Mouse (Mus musculus): ENCODE measurements around the gene M1ap. TPM values are rescaled to one million over a fixed set of nuclear protein-coding genes. Genes with fewer than 3 reads are reported as not detected.

The M1ap gene
- total RNA-seq, 1 experiment: 6.8 TPM

- Histone ChIP-seq H3K36me3 (ENCODE audit: control insufficient read depth, insufficient read depth, low read length, poor library complexity, severe bottlenecking) (peaks cover 3% of the 10 kb centered on the region; the same call in 1 of the 2 replicates), H3K9ac (ENCODE audit: insufficient read depth, low read depth, low read length, poor library complexity, severe bottlenecking) (no peak overlapping the region), H3K4me1 (ENCODE audit: control insufficient read depth in 2 of 2, insufficient read depth in 2 of 2, low read length in 2 of 2, poor library complexity in 1 of 2) (peaks cover 0 to 2% of the 10 kb centered on the region in 2 experiments; a peak in 1 of 4 replicates), H3K4me3 (ENCODE audit: insufficient read depth in 1 of 2, low read depth in 1 of 2, low read length in 2 of 2, poor library complexity in 1 of 2, severe bottlenecking in 1 of 2) (no peak overlapping the region), H3K9me3 (ENCODE audit: control insufficient read depth, insufficient read depth, low read depth, low read length) (no peaks in the 10 kb centered on the region), H3K27ac (ENCODE audit: insufficient read depth, low read depth, low read length, poor library complexity, severe bottlenecking) (no peak overlapping the region)
- in situ Hi-C loops (cut with MboI; ENCODE audit: low sequenced_read_pairs in 2 of 2, unreplicated experiment in 2 of 2): no loop called here
- no peak for TF ChIP-seq ZNF384 (IDR thresholded peaks at IDR 0.05; ENCODE audit: low read depth, low read length)
- TF ChIP-seq CHD2 (IDR thresholded peaks at IDR 0.05; ENCODE audit: low read depth, low read length): no peak
- TF ChIP-seq ZC3H11A (IDR thresholded peaks at IDR 0.05; ENCODE audit: borderline replicate concordance, low read depth, low read length): no peak
- TF ChIP-seq MAFK (IDR thresholded peaks at IDR 0.05; ENCODE audit: insufficient read depth, low read depth, low read length): no peak
- TF ChIP-seq HCFC1 (IDR thresholded peaks at IDR 0.05; ENCODE audit: borderline replicate concordance, insufficient read depth, low read length): no peak
- no peak for DNase-seq (ENCODE audit: low read depth, low spot score)
Observed at GRCm38 (mm10) chr6:83049367-83049766, 102.7 kb downstream of the M1ap start.

- no peak for DNase-seq (ENCODE audit: low read depth, low spot score)
- Histone ChIP-seq H3K4me3 (ENCODE audit: insufficient read depth in 1 of 2, low read depth in 1 of 2, low read length in 2 of 2, poor library complexity in 1 of 2, severe bottlenecking in 1 of 2) (peak overlapping the region; percentile 89 to 97), H3K4me1 (ENCODE audit: control insufficient read depth in 2 of 2, insufficient read depth in 2 of 2, low read length in 2 of 2, poor library complexity in 1 of 2) (peaks cover 0 to 8% of the 10 kb centered on the region in 2 experiments; a peak in 1 of 4 replicates), H3K36me3 (ENCODE audit: control insufficient read depth, insufficient read depth, low read length, poor library complexity, severe bottlenecking) (peaks cover 19% of the 10 kb centered on the region), H3K9me3 (ENCODE audit: control insufficient read depth, insufficient read depth, low read depth, low read length) (no peaks in the 10 kb centered on the region), H3K9ac (ENCODE audit: insufficient read depth, low read depth, low read length, poor library complexity, severe bottlenecking) (peak overlapping the region; percentile 95), H3K27ac (ENCODE audit: insufficient read depth, low read depth, low read length, poor library complexity, severe bottlenecking) (no peak overlapping the region)
- no peak for TF ChIP-seq ZNF384 (IDR thresholded peaks at IDR 0.05; ENCODE audit: low read depth, low read length)
- TF ChIP-seq CHD2 (IDR thresholded peaks at IDR 0.05; ENCODE audit: low read depth, low read length): no peak
- TF ChIP-seq ZC3H11A (IDR thresholded peaks at IDR 0.05; ENCODE audit: borderline replicate concordance, low read depth, low read length): no peak
- no peak for TF ChIP-seq MAFK (IDR thresholded peaks at IDR 0.05; ENCODE audit: insufficient read depth, low read depth, low read length)
- no peak for TF ChIP-seq HCFC1 (IDR thresholded peaks at IDR 0.05; ENCODE audit: borderline replicate concordance, insufficient read depth, low read length)
- in situ Hi-C loops (cut with MboI; ENCODE audit: low sequenced_read_pairs in 2 of 2, unreplicated experiment in 2 of 2): loop anchor here (25.0 kb wide), 2 partner anchors 659 to 1534 kb away; partner anchors contain the start of genes Cyp26b1 (in 1 of the 2) and Vax2 (in 1 of the 2)
Observed at GRCm38 (mm10) chr6:83053136-83053960, 106.6 kb downstream of the M1ap start.

GRCm38 (mm10) chr6:83054074-83054851, 107.6 kb downstream of the M1ap start, which contains the start of gene Aup1:
Aup1 (plus strand) TSS chr6:83054521.
- Histone ChIP-seq H3K27ac (ENCODE audit: insufficient read depth, low read depth, low read length, poor library complexity, severe bottlenecking) (peak within 1 kb of the TSS; percentile 70; the same call in 1 of the 2 replicates), H3K4me1 (ENCODE audit: control insufficient read depth in 2 of 2, insufficient read depth in 2 of 2, low read length in 2 of 2, poor library complexity in 1 of 2) (peaks cover 0 to 9% of the 10 kb centered on the region in 2 experiments; a peak in 1 of 4 replicates), H3K4me3 (ENCODE audit: insufficient read depth in 1 of 2, low read depth in 1 of 2, low read length in 2 of 2, poor library complexity in 1 of 2, severe bottlenecking in 1 of 2) (peak within 1 kb of the TSS; percentile 89 to 97), H3K9me3 (ENCODE audit: control insufficient read depth, insufficient read depth, low read depth, low read length) (no peaks in the 10 kb centered on the region), H3K9ac (ENCODE audit: insufficient read depth, low read depth, low read length, poor library complexity, severe bottlenecking) (peak within 1 kb of the TSS; percentile 95), H3K36me3 (ENCODE audit: control insufficient read depth, insufficient read depth, low read length, poor library complexity, severe bottlenecking) (peaks cover 19% of the 10 kb centered on the region)
- TF ChIP-seq ZC3H11A (IDR thresholded peaks at IDR 0.05; ENCODE audit: borderline replicate concordance, low read depth, low read length) (no peak), MAFK (IDR thresholded peaks at IDR 0.05; ENCODE audit: insufficient read depth, low read depth, low read length) (no peak), CHD2 (IDR thresholded peaks at IDR 0.05; ENCODE audit: low read depth, low read length) (0 out of 2 replicates have a peak, but pooled peaks have one; percentile 45), HCFC1 (IDR thresholded peaks at IDR 0.05; ENCODE audit: borderline replicate concordance, insufficient read depth, low read length) (peak; percentile 99)
- DNase-seq (ENCODE audit: low read depth, low spot score): peak; percentile 98
- in situ Hi-C loops (cut with MboI; ENCODE audit: low sequenced_read_pairs in 2 of 2, unreplicated experiment in 2 of 2): loop anchor here (25.0 kb wide), 2 partner anchors 658 to 1533 kb away; partner anchors contain the start of genes Cyp26b1 (in 1 of the 2) and Vax2 (in 1 of the 2)

DNA sequence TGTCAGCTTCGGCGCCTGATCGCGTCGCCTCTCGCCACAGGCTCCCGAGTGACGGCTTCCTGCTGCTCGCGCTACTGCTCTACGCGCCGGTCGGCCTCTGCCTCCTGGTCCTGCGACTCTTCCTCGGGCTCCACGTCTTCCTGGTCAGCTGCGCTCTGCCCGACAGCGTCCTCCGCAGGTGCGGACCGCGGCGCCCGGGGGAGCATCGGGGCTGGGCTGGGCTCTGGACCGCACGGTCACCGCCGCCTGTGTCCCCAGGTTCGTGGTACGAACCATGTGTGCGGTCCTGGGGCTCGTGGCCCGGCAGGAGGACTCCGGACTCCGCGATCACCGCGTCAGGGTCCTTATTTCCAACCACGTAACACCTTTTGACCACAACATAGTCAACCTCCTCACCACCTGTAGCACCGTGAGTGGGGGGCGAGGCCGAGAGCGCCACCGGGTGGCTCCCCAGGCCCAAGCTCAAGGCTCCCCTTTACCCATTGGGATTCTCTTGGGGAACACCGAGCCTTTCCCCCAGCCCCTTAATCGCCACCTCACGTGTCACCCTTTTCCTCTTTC, 108.2 kb downstream of the M1ap start, which contains the start of gene Htra2:
Htra2 (minus strand) TSS at position 403 of the 561 bp plus-strand sequence.
- H3K9me3 ChIP-seq (ENCODE audit: control insufficient read depth, insufficient read depth, low read depth, low read length): no peaks in the 10 kb centered on the region
- TF ChIP-seq ZNF384 (IDR thresholded peaks at IDR 0.05; ENCODE audit: low read depth, low read length) (no peak), ZC3H11A (IDR thresholded peaks at IDR 0.05; ENCODE audit: borderline replicate concordance, low read depth, low read length) (no peak), MAFK (IDR thresholded peaks at IDR 0.05; ENCODE audit: insufficient read depth, low read depth, low read length) (no peak), CHD2 (IDR thresholded peaks at IDR 0.05; ENCODE audit: low read depth, low read length) (no peak), HCFC1 (IDR thresholded peaks at IDR 0.05; ENCODE audit: borderline replicate concordance, insufficient read depth, low read length) (no peak)
- in situ Hi-C loops (cut with MboI; ENCODE audit: low sequenced_read_pairs in 2 of 2, unreplicated experiment in 2 of 2): loop anchor here (25.0 kb wide), 2 partner anchors 657 to 1532 kb away; partner anchors contain the start of genes Cyp26b1 (in 1 of the 2) and Vax2 (in 1 of the 2)
- H3K36me3 ChIP-seq (ENCODE audit: control insufficient read depth, insufficient read depth, low read length, poor library complexity, severe bottlenecking): peaks cover 19% of the 10 kb centered on the region
- no peak for DNase-seq (ENCODE audit: low read depth, low spot score)
- peak within 1 kb of the TSS; percentile 89 to 97 for H3K4me3 ChIP-seq (ENCODE audit: insufficient read depth in 1 of 2, low read depth in 1 of 2, low read length in 2 of 2, poor library complexity in 1 of 2, severe bottlenecking in 1 of 2)
- H3K27ac ChIP-seq (ENCODE audit: insufficient read depth, low read depth, low read length, poor library complexity, severe bottlenecking): peak within 1 kb of the TSS; percentile 70; the same call in 1 of the 2 replicates
- peaks cover 0 to 9% of the 10 kb centered on the region in 2 experiments; a peak in 1 of 4 replicates for H3K4me1 ChIP-seq (ENCODE audit: control insufficient read depth in 2 of 2, insufficient read depth in 2 of 2, low read length in 2 of 2, poor library complexity in 1 of 2)
- H3K9ac ChIP-seq (ENCODE audit: insufficient read depth, low read depth, low read length, poor library complexity, severe bottlenecking): peak within 1 kb of the TSS; percentile 95

Measured in ES-E14 (cell line).